27 mouse cellular contexts compared by ENCODE assay signal in the genomic region with DNA sequence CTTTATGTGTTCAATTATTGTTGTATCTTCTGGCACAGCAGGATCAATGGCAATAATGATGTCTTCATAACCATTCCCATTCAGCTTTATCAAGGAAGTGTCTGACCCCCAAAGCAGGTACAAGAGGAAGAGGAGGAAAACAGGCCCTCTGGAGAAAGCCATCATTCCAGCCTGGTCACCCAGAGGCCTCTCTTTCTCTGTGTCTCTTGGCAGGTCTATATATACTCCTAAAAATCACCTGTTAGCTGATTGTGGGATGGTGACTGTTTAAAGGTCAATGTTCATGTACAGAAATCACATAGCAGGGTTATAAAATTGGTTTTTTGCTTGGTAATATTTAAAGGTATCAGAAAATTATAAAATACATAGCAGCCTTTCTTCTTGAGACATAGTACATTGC. TPM values are rescaled to one million over a fixed set of nuclear protein-coding genes. Genes with fewer than 3 reads are reported as not detected.
"Had no signal": no experiment of that assay in that cellular context is flagged by ENCODE, and none has a peak within 500 bp of the region (broad histone marks: within the 10 kb centered on the region; RNA-seq: fewer than 3 reads in every experiment).

TSS of gene Clca4b (minus strand) at position 195 of the 400 bp plus-strand sequence.

- H3K27ac ChIP-seq: liver, embryonic 15.5 days; lung, embryonic 15.5 days; midbrain, embryonic 10.5 days; midbrain, embryonic 12.5 days; neural tube, embryonic 13.5 days; neural tube, embryonic 15.5 days; stomach, embryonic 15.5 days; stomach, postnatal 0 days had no signal

- DNase-seq: liver, postnatal 0 days; lung, adult 2 months; lung, postnatal 14 days; lung, postnatal 36 days; midbrain, embryonic 14.5 days; right cerebral cortex, adult 18-20 months; right cerebral cortex, postnatal 25 days; right cerebral cortex, postnatal 4 days; thymus, adult 2 months; thymus, postnatal 14 days; thymus, postnatal 36 days had no signal

- H3K9ac ChIP-seq: liver, embryonic 15.5 days; liver, postnatal 0 days; lung, embryonic 15.5 days; midbrain, embryonic 12.5 days; neural tube, embryonic 13.5 days; neural tube, embryonic 15.5 days; stomach, embryonic 15.5 days had no signal

- H3K4me2 ChIP-seq: liver, embryonic 15.5 days; lung, embryonic 15.5 days; midbrain, embryonic 12.5 days; neural tube, embryonic 13.5 days; neural tube, embryonic 15.5 days; stomach, embryonic 15.5 days had no signal

- H3K4me3 ChIP-seq: liver, embryonic 15.5 days; lung, embryonic 15.5 days; midbrain, embryonic 10.5 days; midbrain, embryonic 12.5 days; myocyte; neural tube, embryonic 13.5 days; neural tube, embryonic 15.5 days; stomach, embryonic 15.5 days had no signal

- H3K9me3 ChIP-seq: liver, embryonic 15.5 days; lung, embryonic 15.5 days; midbrain, embryonic 10.5 days; midbrain, embryonic 12.5 days; neural tube, embryonic 13.5 days; neural tube, embryonic 15.5 days; stomach, embryonic 15.5 days had no signal

- H3K4me1 ChIP-seq: liver, embryonic 15.5 days; lung, embryonic 15.5 days; midbrain, embryonic 10.5 days; midbrain, embryonic 12.5 days; neural tube, embryonic 13.5 days; neural tube, embryonic 15.5 days; stomach, embryonic 15.5 days had no signal

- H3K36me3 ChIP-seq: liver, embryonic 15.5 days; lung, embryonic 15.5 days; midbrain, embryonic 10.5 days; midbrain, embryonic 12.5 days; neural tube, embryonic 13.5 days; neural tube, embryonic 15.5 days; stomach, embryonic 15.5 days had no signal

- ATAC-seq: lung, postnatal 0 days; midbrain, embryonic 16.5 days had no signal

- H3K27me3 ChIP-seq: liver, embryonic 15.5 days; lung, embryonic 15.5 days; midbrain, embryonic 12.5 days; neural tube, embryonic 13.5 days; neural tube, embryonic 15.5 days; stomach, embryonic 15.5 days had no signal

RNA-seq across cellular contexts. Expression of gene Clca4b, which starts in this region (rescaled TPM):
- total RNA-seq: megakaryocyte, adult 5-6 weeks; megakaryocyte-erythroid progenitor cell, adult 5-6 weeks had no signal
- polyA plus RNA-seq: liver, embryonic 15.5 days; liver, postnatal 0 days; lung, adult 2 months; lung, embryonic 15.5 days; lung, postnatal 0 days; midbrain, embryonic 10.5 days; midbrain, embryonic 12.5 days; midbrain, embryonic 14.5 days; midbrain, embryonic 16.5 days; neural tube, embryonic 11.5 days; neural tube, embryonic 13.5 days; neural tube, embryonic 15.5 days; spleen, adult 2 months; stomach, postnatal 0 days; testis, adult 2 months had no signal
